Mouse (Mus musculus): ENCODE measurements at regions not wholly inside any gene's neighbourhood (a gene's known extent, or its start where the extent isn't known, plus 50 kb on each side); places are given as distances from the start of the nearest gene placed in this dataset.
A peak's percentile ranks its signal among the peaks of the same experiment; 100 is the strongest.

GRCm38 (mm10) chr1:56210712-56211371, 426.4 kb downstream of the Hsfy2 start:
- DNase-seq, result no peak
- intact Hi-C loops (cut with DNase I), result no loop called here

GRCm38 (mm10) chr1:56206615-56207267, 430.5 kb downstream of the Hsfy2 start:
- DNase-seq, result no peak
- intact Hi-C loops (cut with DNase I), result no loop called here

- intact Hi-C loops (cut with DNase I), result no loop called here
- DNase-seq, result no peak
Observed at GRCm38 (mm10) chr1:56195224-56195623, 442.0 kb downstream of the Hsfy2 start.

- intact Hi-C loops (cut with DNase I), result no loop called here
- DNase-seq, result no peak
Observed at GRCm38 (mm10) chr1:56183503-56184198, 453.6 kb downstream of the Hsfy2 start.

GRCm38 (mm10) chr1:56179206-56179985, 457.8 kb downstream of the Hsfy2 start:
- DNase-seq, result no peak
- intact Hi-C loops (cut with DNase I), result no loop called here

GRCm38 (mm10) chr1:56171157-56171556, 466.1 kb downstream of the Hsfy2 start:
- intact Hi-C loops (cut with DNase I), result no loop called here
- no peak for DNase-seq

- intact Hi-C loops (cut with DNase I), result no loop called here
- DNase-seq, result no peak
Observed at GRCm38 (mm10) chr1:56168712-56169111, 468.5 kb downstream of the Hsfy2 start.

GRCm38 (mm10) chr1:56168063-56168462, 469.2 kb downstream of the Hsfy2 start:
- DNase-seq, result no peak
- intact Hi-C loops (cut with DNase I), result no loop called here

- intact Hi-C loops (cut with DNase I), result no loop called here
- no peak for DNase-seq
Observed at GRCm38 (mm10) chr1:56165228-56165627, 472.0 kb downstream of the Hsfy2 start.

GRCm38 (mm10) chr1:56164366-56164765, 472.9 kb downstream of the Hsfy2 start:
- no peak for DNase-seq
- intact Hi-C loops (cut with DNase I), result no loop called here

GRCm38 (mm10) chr1:56130951-56131350, 506.3 kb downstream of the Hsfy2 start:
- DNase-seq, result no peak
- intact Hi-C loops (cut with DNase I), result no loop called here

GRCm38 (mm10) chr1:56089254-56089834, 547.9 kb downstream of the Hsfy2 start:
- peak; percentile 22 to 45 for DNase-seq
- intact Hi-C loops (cut with DNase I), result no loop called here

- DNase-seq, result no peak
- intact Hi-C loops (cut with DNase I), result no loop called here
Observed at GRCm38 (mm10) chr1:56088357-56088756, 548.9 kb downstream of the Hsfy2 start.

- no peak for DNase-seq
- intact Hi-C loops (cut with DNase I), result no loop called here
Observed at GRCm38 (mm10) chr1:56076757-56077156, 560.5 kb downstream of the Hsfy2 start.

GRCm38 (mm10) chr1:56072255-56072654, 565.0 kb downstream of the Hsfy2 start:
- intact Hi-C loops (cut with DNase I), result no loop called here

GRCm38 (mm10) chr1:56063474-56063873, 573.8 kb downstream of the Hsfy2 start:
- intact Hi-C loops (cut with DNase I), result no loop called here

More at GRCm38 (mm10) chr1:56072255-56072654, 565.0 kb downstream of the Hsfy2 start:
- DNase-seq, result no peak

More at GRCm38 (mm10) chr1:56063474-56063873, 573.8 kb downstream of the Hsfy2 start:
- no peak for DNase-seq
